Mouse (Mus musculus): Measurements from ENCODE around the gene Zfp1. TPM values are rescaled to one million over a fixed set of nuclear protein-coding genes. Genes with fewer than 3 reads are reported as not detected.

Zfp1 gene
- polyA plus RNA-seq, 1 experiment from 2014 or later = 23.3 TPM

DNA sequence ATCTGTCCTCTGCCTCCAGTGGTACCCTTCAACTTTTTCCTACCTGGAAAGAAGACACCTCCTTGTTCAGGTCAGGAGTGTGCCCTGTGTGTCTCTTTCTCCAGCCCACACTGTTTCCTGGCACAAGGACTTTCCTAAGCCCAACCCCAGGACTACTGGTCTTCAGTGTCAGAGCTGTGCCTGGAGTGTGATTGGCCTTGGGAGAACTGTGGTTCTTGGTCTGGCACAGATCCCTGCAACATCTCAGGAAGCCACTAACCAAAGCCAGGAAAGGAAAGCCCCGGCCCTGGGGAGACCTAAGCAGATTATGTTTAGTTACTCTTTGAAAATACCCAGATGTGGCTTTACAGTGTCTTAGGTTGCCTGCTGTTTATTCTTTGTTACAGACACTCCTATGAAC, 23.3 kb upstream of the Zfp1 start:
- Histone ChIP-seq H3K27ac (replicated peaks; ENCODE audit: low read depth, low read length) (no peak overlapping the region), H3K9me3 (ENCODE audit: control insufficient read depth, low read length) (no peaks in the 10 kb centered on the region), H3K27me3 (ENCODE audit: control insufficient read depth, insufficient read depth, low read length) (no peaks in the 10 kb centered on the region), H3K4me2 (ENCODE audit: low read depth, severe bottlenecking) (no peak overlapping the region), H3K4me3 (ENCODE audit: low read depth, low read length) (no peak overlapping the region), H3K4me1 (ENCODE audit: control insufficient read depth, insufficient read depth, low read length) (no peaks in the 10 kb centered on the region), H3K36me3 (ENCODE audit: control insufficient read depth, insufficient read depth, low read length) (peaks cover 3% of the 10 kb centered on the region), H3K9ac (ENCODE audit: low read length) (no peak overlapping the region)
- WGBS = 69% methylated on average over 1 of the region's 1 CpGs
- DNase-seq (ENCODE audit: low spot score) (no peak), ATAC-seq (ENCODE audit: insufficient number of reproducible peaks, low FRiP score, low TSS enrichment, low read depth) (no peak)

GRCm38 (mm10) chr8:111622104-111622503, 21.1 kb upstream of the Zfp1 start:
- Histone ChIP-seq H3K4me1 (ENCODE audit: control insufficient read depth, insufficient read depth, low read length) (no peaks in the 10 kb centered on the region), H3K9me3 (ENCODE audit: control insufficient read depth, low read length) (no peaks in the 10 kb centered on the region), H3K4me2 (ENCODE audit: low read depth, severe bottlenecking) (no peak overlapping the region), H3K36me3 (ENCODE audit: control insufficient read depth, insufficient read depth, low read length) (peaks cover 3% of the 10 kb centered on the region), H3K9ac (ENCODE audit: low read length) (no peak overlapping the region), H3K27me3 (ENCODE audit: control insufficient read depth, insufficient read depth, low read length) (no peaks in the 10 kb centered on the region), H3K4me3 (ENCODE audit: low read depth, low read length) (no peak overlapping the region), H3K27ac (replicated peaks; ENCODE audit: low read depth, low read length) (no peak overlapping the region)
- ATAC-seq (ENCODE audit: insufficient number of reproducible peaks, low FRiP score, low TSS enrichment, low read depth) (no peak), DNase-seq (ENCODE audit: low spot score) (no peak)
- 84% methylated on average over 3 of the region's 3 CpGs for WGBS

DNA sequence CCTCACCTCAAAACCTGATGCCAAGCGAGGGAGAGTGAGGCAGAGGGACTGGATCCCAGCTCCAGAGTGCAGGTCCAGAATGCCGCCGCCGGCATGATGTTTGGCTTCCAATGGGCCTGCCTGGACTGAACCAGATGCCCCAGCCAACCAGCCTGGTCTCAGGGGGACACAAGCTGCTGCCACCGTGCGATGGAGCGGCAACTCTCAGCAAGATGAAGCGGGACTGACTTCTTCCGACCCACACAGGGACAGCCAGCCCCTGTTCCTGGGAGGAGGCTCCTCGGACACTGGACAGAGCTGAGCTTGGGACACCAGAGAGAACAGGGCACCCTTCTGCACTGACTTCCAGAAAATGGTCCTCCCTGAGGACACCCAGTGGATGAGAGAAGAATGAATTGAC, 20.6 kb upstream of the Zfp1 start:
- 94% methylated on average over 10 of the region's 10 CpGs for WGBS
- Histone ChIP-seq H3K4me1 (ENCODE audit: control insufficient read depth, insufficient read depth, low read length) (no peaks in the 10 kb centered on the region), H3K27me3 (ENCODE audit: control insufficient read depth, insufficient read depth, low read length) (no peaks in the 10 kb centered on the region), H3K9ac (ENCODE audit: low read length) (no peak overlapping the region), H3K36me3 (ENCODE audit: control insufficient read depth, insufficient read depth, low read length) (peaks cover 3% of the 10 kb centered on the region), H3K27ac (replicated peaks; ENCODE audit: low read depth, low read length) (no peak overlapping the region), H3K9me3 (ENCODE audit: control insufficient read depth, low read length) (no peaks in the 10 kb centered on the region), H3K4me2 (ENCODE audit: low read depth, severe bottlenecking) (no peak overlapping the region), H3K4me3 (ENCODE audit: low read depth, low read length) (no peak overlapping the region)
- ATAC-seq (ENCODE audit: insufficient number of reproducible peaks, low FRiP score, low TSS enrichment, low read depth) = no peak
- DNase-seq (ENCODE audit: low spot score) = no peak

DNA sequence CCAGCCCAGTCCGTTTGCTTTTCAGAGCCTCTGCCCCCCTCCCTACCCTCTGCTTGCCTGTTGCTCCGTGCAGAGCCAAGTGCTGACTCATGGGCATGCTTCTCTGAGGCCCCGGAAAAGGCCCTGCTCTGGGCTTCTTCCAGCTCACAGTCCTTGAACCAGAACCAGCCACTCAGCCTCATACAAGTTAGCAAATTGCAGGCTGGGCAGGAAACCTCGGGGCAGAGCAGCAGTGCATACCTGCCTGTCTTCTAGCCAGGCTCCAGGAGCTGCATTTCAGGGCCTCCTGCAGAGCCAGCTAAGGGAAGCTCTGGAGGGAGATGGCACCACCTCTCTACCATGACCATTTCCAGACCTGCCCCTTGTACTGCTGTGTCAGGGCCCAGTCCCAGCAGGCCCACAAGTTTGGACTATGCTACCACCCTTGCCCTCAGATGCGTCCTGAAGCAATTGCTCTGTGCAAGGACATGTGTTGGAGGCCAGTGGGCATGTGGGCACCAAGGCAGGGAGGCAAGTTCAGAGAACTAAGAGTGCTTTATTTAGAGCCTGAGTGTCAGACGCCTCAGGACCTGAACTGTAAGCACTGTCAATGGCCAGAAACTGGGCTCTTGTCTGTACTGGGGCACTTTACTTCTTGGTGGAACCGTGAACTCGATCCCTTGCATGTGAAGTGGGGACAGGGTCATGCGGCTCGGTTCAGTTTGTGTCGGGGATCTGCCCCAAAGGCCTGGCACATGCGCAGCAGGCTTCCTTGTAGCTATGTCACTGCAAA, 18.9 kb upstream of the Zfp1 start:
- 86% methylated on average over 12 of the region's 12 CpGs for WGBS
- Histone ChIP-seq H3K27me3 (ENCODE audit: control insufficient read depth, insufficient read depth, low read length) (no peaks in the 10 kb centered on the region), H3K4me2 (ENCODE audit: low read depth, severe bottlenecking) (no peak overlapping the region), H3K9ac (ENCODE audit: low read length) (no peak overlapping the region), H3K9me3 (ENCODE audit: control insufficient read depth, low read length) (no peaks in the 10 kb centered on the region), H3K36me3 (ENCODE audit: control insufficient read depth, insufficient read depth, low read length) (peaks cover 3% of the 10 kb centered on the region), H3K4me3 (ENCODE audit: low read depth, low read length) (no peak overlapping the region), H3K4me1 (ENCODE audit: control insufficient read depth, insufficient read depth, low read length) (no peaks in the 10 kb centered on the region), H3K27ac (replicated peaks; ENCODE audit: low read depth, low read length) (no peak overlapping the region)
- ATAC-seq (ENCODE audit: insufficient number of reproducible peaks, low FRiP score, low TSS enrichment, low read depth) = no peak
- DNase-seq (ENCODE audit: low spot score) = no peak

GRCm38 (mm10) chr8:111624853-111625221, 18.4 kb upstream of the Zfp1 start:
- Histone ChIP-seq H3K9ac (ENCODE audit: low read length) (no peak overlapping the region), H3K27ac (replicated peaks; ENCODE audit: low read depth, low read length) (no peak overlapping the region), H3K4me1 (ENCODE audit: control insufficient read depth, insufficient read depth, low read length) (no peaks in the 10 kb centered on the region), H3K9me3 (ENCODE audit: control insufficient read depth, low read length) (no peaks in the 10 kb centered on the region), H3K4me2 (ENCODE audit: low read depth, severe bottlenecking) (no peak overlapping the region), H3K27me3 (ENCODE audit: control insufficient read depth, insufficient read depth, low read length) (no peaks in the 10 kb centered on the region), H3K36me3 (ENCODE audit: control insufficient read depth, insufficient read depth, low read length) (peaks cover 3% of the 10 kb centered on the region), H3K4me3 (ENCODE audit: low read depth, low read length) (no peak overlapping the region)
- WGBS = 94% methylated on average over 10 of the region's 10 CpGs
- ATAC-seq (ENCODE audit: insufficient number of reproducible peaks, low FRiP score, low TSS enrichment, low read depth) (no peak), DNase-seq (ENCODE audit: low spot score) (no peak)

DNA sequence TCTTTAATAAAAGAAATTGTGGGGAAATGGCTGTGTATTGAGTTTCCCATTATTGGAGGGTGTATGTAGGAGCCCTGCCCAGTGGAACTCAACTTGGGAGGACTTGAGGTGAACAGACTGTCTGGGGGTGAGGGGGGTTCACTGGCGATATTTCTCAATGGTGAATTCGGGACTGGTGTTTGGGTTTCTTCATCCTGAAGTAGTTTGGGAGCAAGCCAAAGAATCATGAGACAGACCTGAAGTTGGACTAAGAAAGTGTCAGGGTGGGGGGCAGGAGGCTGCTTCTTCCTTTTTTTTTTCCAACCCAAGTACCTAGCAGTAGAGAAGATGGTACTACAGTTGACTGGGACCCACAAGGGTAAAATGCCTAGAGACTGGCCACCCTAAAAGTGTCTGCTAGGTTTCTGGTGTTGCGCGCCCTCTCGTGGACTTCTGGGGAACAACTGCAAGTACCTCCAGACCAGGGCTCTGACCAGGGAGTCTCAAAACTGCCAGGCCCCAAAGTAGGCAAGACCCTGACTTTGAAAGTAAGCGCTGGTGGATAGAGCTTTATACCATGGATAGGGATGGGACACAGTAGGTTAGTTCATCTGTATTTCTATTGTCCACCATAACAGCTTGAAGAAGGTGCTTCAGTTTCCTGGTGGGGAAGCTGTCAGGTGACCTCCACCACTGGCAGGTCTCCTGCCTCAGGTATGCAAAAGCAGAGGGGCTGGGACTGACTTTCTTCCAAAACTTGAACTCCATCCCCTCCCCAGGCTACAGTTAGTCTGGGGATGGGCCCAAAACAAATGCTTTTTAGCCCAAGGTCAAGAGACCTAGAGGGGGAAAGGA, 17.3 kb upstream of the Zfp1 start:
- Histone ChIP-seq H3K4me2 (ENCODE audit: low read depth, severe bottlenecking) (no peak overlapping the region), H3K27ac (replicated peaks; ENCODE audit: low read depth, low read length) (no peak overlapping the region), H3K9ac (ENCODE audit: low read length) (no peak overlapping the region), H3K4me3 (ENCODE audit: low read depth, low read length) (no peak overlapping the region), H3K27me3 (ENCODE audit: control insufficient read depth, insufficient read depth, low read length) (no peaks in the 10 kb centered on the region), H3K36me3 (ENCODE audit: control insufficient read depth, insufficient read depth, low read length) (peaks cover 3% of the 10 kb centered on the region), H3K4me1 (ENCODE audit: control insufficient read depth, insufficient read depth, low read length) (no peaks in the 10 kb centered on the region), H3K9me3 (ENCODE audit: control insufficient read depth, low read length) (no peaks in the 10 kb centered on the region)
- peak; percentile 86 for DNase-seq (ENCODE audit: low spot score)
- ATAC-seq (ENCODE audit: insufficient number of reproducible peaks, low FRiP score, low TSS enrichment, low read depth) = no peak
- WGBS = 36% methylated on average over 6 of the region's 6 CpGs

DNA sequence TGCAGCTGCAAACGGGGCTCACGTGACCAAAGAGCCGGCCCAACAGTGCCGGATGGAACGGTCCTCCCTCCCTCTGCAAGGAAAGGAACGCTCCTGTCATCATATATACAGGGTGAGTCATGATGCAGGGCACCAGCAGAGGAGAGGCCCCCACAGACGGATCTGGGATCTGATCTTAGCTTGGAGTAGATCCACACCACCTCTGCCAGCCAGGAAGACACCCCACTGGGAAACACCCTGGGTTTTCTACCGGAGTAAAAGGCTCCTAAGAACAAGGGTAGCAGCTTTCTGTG, 16.7 kb upstream of the Zfp1 start:
- no peaks in the 10 kb centered on the region for H3K9me3 ChIP-seq (ENCODE audit: control insufficient read depth, low read length)
- no peak overlapping the region for H3K4me2 ChIP-seq (ENCODE audit: low read depth, severe bottlenecking)
- ATAC-seq (ENCODE audit: insufficient number of reproducible peaks, low FRiP score, low TSS enrichment, low read depth) (no peak), DNase-seq (ENCODE audit: low spot score) (no peak)
- peaks cover 3% of the 10 kb centered on the region for H3K36me3 ChIP-seq (ENCODE audit: control insufficient read depth, insufficient read depth, low read length)
- no peaks in the 10 kb centered on the region for H3K4me1 ChIP-seq (ENCODE audit: control insufficient read depth, insufficient read depth, low read length)
- 81% methylated on average over 8 of the region's 8 CpGs for WGBS
- no peak overlapping the region for H3K4me3 ChIP-seq (ENCODE audit: low read depth, low read length)
- H3K27me3 ChIP-seq (ENCODE audit: control insufficient read depth, insufficient read depth, low read length) = no peaks in the 10 kb centered on the region
- no peak overlapping the region for H3K9ac ChIP-seq (ENCODE audit: low read length)
- H3K27ac ChIP-seq (replicated peaks; ENCODE audit: low read depth, low read length) = no peak overlapping the region

GRCm38 (mm10) chr8:111626933-111627332, 16.3 kb upstream of the Zfp1 start:
- Histone ChIP-seq H3K9me3 (ENCODE audit: control insufficient read depth, low read length) (no peaks in the 10 kb centered on the region), H3K4me1 (ENCODE audit: control insufficient read depth, insufficient read depth, low read length) (no peaks in the 10 kb centered on the region), H3K4me2 (ENCODE audit: low read depth, severe bottlenecking) (no peak overlapping the region), H3K27ac (replicated peaks; ENCODE audit: low read depth, low read length) (no peak overlapping the region), H3K4me3 (ENCODE audit: low read depth, low read length) (no peak overlapping the region), H3K9ac (ENCODE audit: low read length) (no peak overlapping the region), H3K27me3 (ENCODE audit: control insufficient read depth, insufficient read depth, low read length) (no peaks in the 10 kb centered on the region), H3K36me3 (ENCODE audit: control insufficient read depth, insufficient read depth, low read length) (peaks cover under 1% of the 10 kb centered on the region; the same call in 1 of the 2 replicates)
- WGBS = 97% methylated on average over 14 of the region's 14 CpGs
- ATAC-seq (ENCODE audit: insufficient number of reproducible peaks, low FRiP score, low TSS enrichment, low read depth) (no peak), DNase-seq (ENCODE audit: low spot score) (no peak)
